Mouse (Mus musculus) embryonic facial prominence, embryonic 11.5 days (tissue): Measurements from ENCODE around the gene Cpne8. TPM values are rescaled to one million over a fixed set of nuclear protein-coding genes. Genes with fewer than 3 reads are reported as not detected.
"Not testable (repeated sequence)": the region's sequence is repeated elsewhere in the genome, so short reads cannot be mapped to it uniquely, and the experiment has no call there.

Experiments
- ATAC-seq: fragments of 200-750 bp; cut with Nextera tagmentation; replicated peaks from 2 replicates; pipeline ENCODE4 v1.8.0; 2017; ENCODE audit warnings: low read depth; ENCODE audit not compliant: insufficient number of reproducible peaks, low FRiP score, low TSS enrichment
- DNase-seq: peaks from one replicate; pipeline ENCODE4 v3.0.0-alpha.2; 2015; ENCODE audit warnings: low spot score
- H3K27ac ChIP-seq: fragments of 300-500 bp; sonication (generic); replicated peaks from 2 replicates; pipeline ENCODE4 v1.5.1; 2014; ENCODE audit warnings: mild to moderate bottlenecking, low read depth, low read length, control low read depth
- H3K27me3 ChIP-seq: fragments of 300-500 bp; sonication (generic); 2 replicates; pipeline ENCODE4 v1.6.1; 2014; ENCODE audit warnings: mild to moderate bottlenecking, low read length, moderate library complexity, mixed read lengths; ENCODE audit not compliant: control insufficient read depth, insufficient read depth
- H3K36me3 ChIP-seq: fragments of 300-500 bp; sonication (generic); replicated peaks from 2 replicates; pipeline ENCODE4 v1.6.1; 2014; ENCODE audit warnings: low read depth, mild to moderate bottlenecking, low read length, moderate library complexity, mixed read lengths; ENCODE audit not compliant: control insufficient read depth, insufficient read depth
- H3K4me1 ChIP-seq: fragments of 300-500 bp; sonication (generic); 2 replicates; pipeline ENCODE4 v1.6.1; 2014; ENCODE audit warnings: low read length, mixed read lengths; ENCODE audit not compliant: control insufficient read depth, insufficient read depth
- H3K4me2 ChIP-seq: fragments of 300-500 bp; sonication (generic); 2 replicates; pipeline ENCODE4 v1.6.1; 2014; ENCODE audit warnings: low read depth, mild to moderate bottlenecking, control low read depth, low read length, moderate library complexity
- H3K4me3 ChIP-seq: fragments of 300-500 bp; sonication (generic); 2 replicates; pipeline ENCODE4 v1.5.1; 2014; ENCODE audit warnings: low read depth, low read length, control low read depth
- H3K9ac ChIP-seq: fragments of 300-500 bp; sonication (generic); replicated peaks from 2 replicates; pipeline ENCODE4 v1.6.1; 2014; ENCODE audit warnings: mild to moderate bottlenecking, control low read depth, low read length
- H3K9me3 ChIP-seq: fragments of 300-500 bp; sonication (generic); replicated peaks from 2 replicates; pipeline ENCODE4 v1.6.1; 2016; ENCODE audit warnings: mild to moderate bottlenecking, low read length, inconsistent platforms, mixed read lengths; ENCODE audit not compliant: control insufficient read depth
- WGBS: fragments of 180-500 bp; shearing (Covaris S2); extraction: QIAGEN DNeasy Blood & Tissue Kit; methylation state at CpG from one replicate; pipeline ENCODE4 v1.1.7; 2014; 5-methylcytosine and 5-hydroxymethylcytosine counted together
- polyA plus RNA-seq: library from polyadenylated mRNA; unstranded; fragments of >200 nt; fragmentation: Nextera tagmentation; extraction: Ambion mirVana; gene quantifications from 2 replicates; pipeline ENCODE4 v1.2.1, GENCODE M21; 2014

Gene Cpne8
- polyA plus RNA-seq, 1 experiment from 2014 or later: 5.9 TPM

DNA sequence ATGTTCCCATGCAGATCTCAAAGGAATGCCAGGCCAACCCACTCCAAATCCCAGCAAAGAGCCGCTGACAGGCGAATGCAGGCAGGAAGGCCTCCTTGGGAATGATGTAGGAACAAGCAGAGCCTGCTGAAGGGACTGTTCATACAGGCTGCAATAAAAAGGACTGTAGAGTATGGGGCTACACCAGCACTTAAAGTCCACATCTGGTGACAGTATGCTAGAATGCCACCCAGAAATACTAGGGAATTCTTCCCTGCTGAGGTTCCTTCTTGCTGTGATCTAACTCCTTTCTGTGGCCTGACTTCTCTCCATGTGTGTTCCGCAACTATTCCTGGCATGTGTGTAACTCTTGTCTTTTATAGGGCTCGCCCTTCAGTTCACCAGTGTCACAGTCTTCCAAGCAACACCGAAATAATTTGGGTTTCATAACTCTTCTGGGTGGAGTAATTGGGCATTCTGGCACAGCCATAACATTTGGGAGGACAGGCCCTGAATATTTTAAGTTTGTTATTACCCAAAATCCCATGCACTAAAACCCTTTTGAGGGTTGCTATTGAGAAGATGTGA lies 32.1 kb downstream of the Cpne8 start:
- Histone ChIP-seq H3K27me3 (no peaks in the 10 kb centered on the region), H3K4me1 (no peaks in the 10 kb centered on the region), H3K4me2 (no peak overlapping the region), H3K27ac (no peak overlapping the region), H3K4me3 (no peak overlapping the region), H3K9ac (no peak overlapping the region), H3K9me3 (no peaks in the 10 kb centered on the region), H3K36me3 (no peaks in the 10 kb centered on the region)
- ATAC-seq: no peak
- 94% methylated on average over 5 of the region's 5 CpGs for WGBS
- DNase-seq: no peak

DNA sequence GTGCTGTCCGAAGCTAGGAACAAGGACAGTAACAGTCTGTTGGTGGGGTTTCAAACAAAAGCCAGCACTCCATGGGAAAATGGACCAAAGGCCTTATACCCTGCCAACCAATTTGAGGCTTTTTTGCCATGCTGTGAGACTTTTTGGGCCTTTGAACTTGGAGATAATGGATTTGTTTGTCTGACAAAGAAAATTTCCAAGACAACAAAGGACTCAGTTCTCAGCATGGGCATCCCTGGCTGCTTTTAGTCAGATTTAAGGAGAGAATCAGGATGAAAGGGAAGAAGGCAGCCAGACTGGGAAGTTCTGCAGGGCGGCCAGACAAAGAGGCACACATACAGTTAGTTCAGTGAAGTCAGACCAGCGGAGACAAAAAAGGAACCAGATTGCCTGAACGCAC lies 32.9 kb downstream of the Cpne8 start:
- H3K27ac ChIP-seq: no peak overlapping the region
- no peaks in the 10 kb centered on the region for H3K36me3 ChIP-seq
- DNase-seq (no peak), ATAC-seq (no peak)
- no peak overlapping the region for H3K4me2 ChIP-seq
- 69% methylated on average over 4 of the region's 4 CpGs for WGBS
- no peaks in the 10 kb centered on the region for H3K9me3 ChIP-seq
- no peaks in the 10 kb centered on the region for H3K27me3 ChIP-seq
- no peak overlapping the region for H3K9ac ChIP-seq
- no peak overlapping the region for H3K4me3 ChIP-seq
- H3K4me1 ChIP-seq: no peaks in the 10 kb centered on the region

DNA sequence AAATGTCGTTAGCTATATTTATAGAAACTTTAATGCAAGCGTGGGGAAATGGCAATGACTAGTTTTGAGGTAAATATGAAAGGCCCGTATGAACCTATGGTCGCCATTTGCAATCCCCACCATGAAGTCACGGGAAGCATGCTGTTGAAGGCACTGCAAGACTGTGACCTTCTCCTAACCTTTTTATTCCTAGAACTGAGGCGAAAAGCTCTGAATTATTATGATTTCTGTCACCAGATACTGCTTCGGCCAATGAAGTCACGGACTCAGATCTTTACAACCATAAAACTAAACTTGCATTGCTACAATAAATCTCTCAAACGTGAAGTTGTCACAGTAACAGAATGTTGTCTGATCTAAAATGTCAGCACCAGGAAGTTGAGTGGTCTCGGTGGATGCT lies 33.4 kb downstream of the Cpne8 start:
- Histone ChIP-seq H3K9me3 (no peaks in the 10 kb centered on the region), H3K4me2 (no peak overlapping the region), H3K27ac (no peak overlapping the region), H3K4me1 (no peaks in the 10 kb centered on the region), H3K36me3 (no peaks in the 10 kb centered on the region), H3K27me3 (no peaks in the 10 kb centered on the region), H3K4me3 (no peak overlapping the region), H3K9ac (no peak overlapping the region)
- ATAC-seq (no peak), DNase-seq (no peak)
- 88% methylated on average over 10 of the region's 10 CpGs for WGBS

DNA sequence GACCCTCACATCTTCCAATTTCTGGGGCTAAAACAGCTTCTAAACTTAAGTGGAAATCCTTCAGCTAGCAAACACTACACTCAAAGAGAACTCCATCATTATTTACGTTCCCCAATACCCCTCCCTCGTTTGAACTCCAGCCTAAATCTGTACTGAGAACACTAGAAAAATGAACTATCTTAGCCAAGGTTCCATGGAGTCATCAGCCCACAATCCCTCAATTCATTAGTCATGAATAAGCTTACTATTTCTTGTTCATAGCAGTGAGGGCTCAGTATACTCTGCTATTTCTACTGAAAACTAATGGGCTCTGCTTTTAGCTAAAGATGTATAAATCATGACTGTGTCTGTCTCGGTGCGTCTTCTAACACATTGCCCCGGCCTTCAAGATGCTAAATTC lies 55.0 kb downstream of the Cpne8 start:
- no peak for ATAC-seq
- WGBS: 89% methylated on average over 5 of the region's 5 CpGs
- Histone ChIP-seq H3K4me1 (no peaks in the 10 kb centered on the region), H3K27me3 (no peaks in the 10 kb centered on the region), H3K4me2 (no peak overlapping the region), H3K9ac (no peak overlapping the region), H3K4me3 (no peak overlapping the region), H3K9me3 (no peaks in the 10 kb centered on the region), H3K36me3 (no peaks in the 10 kb centered on the region), H3K27ac (no peak overlapping the region)
- no peak for DNase-seq

DNA sequence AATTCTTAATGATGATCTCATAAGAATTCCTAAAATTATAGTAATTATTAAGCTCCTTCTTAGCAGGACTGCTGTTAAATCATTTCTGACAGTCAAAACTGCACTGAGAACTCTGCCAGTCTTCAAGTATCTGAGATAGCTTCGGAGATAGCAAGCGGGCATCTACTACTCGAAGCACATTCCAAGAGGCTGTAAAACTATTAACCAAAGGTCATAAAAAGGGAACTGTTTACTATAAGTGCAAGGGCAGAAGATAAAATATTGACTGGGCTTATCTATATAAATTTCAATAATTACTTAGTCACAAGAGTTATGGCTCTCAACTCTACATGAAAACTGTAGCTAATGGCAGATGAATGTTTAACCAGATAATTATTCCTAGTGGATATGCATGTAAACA lies 57.2 kb downstream of the Cpne8 start:
- H3K4me2 ChIP-seq: no peak overlapping the region
- H3K9me3 ChIP-seq: no peaks in the 10 kb centered on the region
- no peak overlapping the region for H3K4me3 ChIP-seq
- H3K27me3 ChIP-seq: no peaks in the 10 kb centered on the region
- H3K9ac ChIP-seq: no peak overlapping the region
- DNase-seq: no peak
- WGBS: 85% methylated on average over 3 of the region's 3 CpGs
- no peaks in the 10 kb centered on the region for H3K36me3 ChIP-seq
- H3K27ac ChIP-seq: no peak overlapping the region
- ATAC-seq: no peak
- H3K4me1 ChIP-seq: no peaks in the 10 kb centered on the region

DNA sequence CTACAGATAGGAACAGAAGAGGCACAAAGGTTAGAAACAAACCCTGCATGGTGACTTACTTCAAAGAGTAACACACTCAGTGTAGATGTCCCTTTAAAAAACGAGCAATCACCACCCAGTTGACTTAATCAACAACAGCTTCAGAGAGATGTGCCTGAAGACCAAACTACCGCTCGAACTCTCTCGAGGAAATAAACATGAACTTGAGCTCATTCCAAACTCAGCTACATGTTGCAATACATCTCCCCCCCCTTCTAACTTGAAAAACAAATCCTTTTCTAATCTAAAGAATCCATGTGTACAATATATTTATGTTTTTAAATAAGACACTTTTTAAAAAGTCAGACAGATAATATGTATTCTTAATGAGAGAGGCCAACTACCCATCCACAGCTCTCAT lies 59.5 kb downstream of the Cpne8 start:
- ATAC-seq: no peak
- 51% methylated on average over 4 of the region's 4 CpGs for WGBS

DNA sequence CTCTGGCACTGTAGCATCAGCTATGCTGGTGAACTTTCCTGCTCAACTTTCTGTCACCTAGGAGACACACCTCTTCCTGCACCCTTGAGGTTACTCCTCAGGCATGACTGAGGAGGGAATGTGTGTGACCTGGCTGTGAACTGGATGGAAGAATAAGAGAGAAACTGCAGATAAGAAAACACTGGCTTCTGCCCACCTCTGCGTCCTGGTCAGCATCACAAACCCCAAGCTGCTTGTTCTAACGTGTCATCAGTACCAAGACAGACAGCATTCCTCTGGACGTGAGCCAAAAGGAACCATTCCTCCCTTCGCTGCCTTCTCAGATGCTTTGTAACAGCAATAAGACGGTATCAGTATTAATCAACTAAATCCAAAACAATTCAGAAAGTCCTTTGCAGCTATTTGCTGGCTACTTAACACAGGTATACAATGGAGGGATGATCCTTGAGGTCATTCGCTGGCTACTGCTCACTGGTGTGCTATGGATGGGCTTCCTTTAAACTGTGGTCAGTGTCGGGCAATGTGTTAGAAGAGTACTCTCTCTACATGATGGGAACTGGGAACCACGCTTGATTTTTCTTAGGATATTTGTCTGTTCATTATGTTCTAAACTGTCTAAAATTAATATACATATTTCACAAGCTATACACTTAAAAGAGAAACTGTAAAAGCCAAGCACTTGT lies 63.0 kb downstream of the Cpne8 start:
- 72% methylated on average over 8 of the region's 8 CpGs for WGBS
- Histone ChIP-seq H3K4me3 (no peak overlapping the region), H3K36me3 (no peaks in the 10 kb centered on the region), H3K27ac (no peak overlapping the region), H3K4me2 (no peak overlapping the region), H3K9ac (no peak overlapping the region), H3K27me3 (no peaks in the 10 kb centered on the region), H3K4me1 (no peaks in the 10 kb centered on the region), H3K9me3 (no peaks in the 10 kb centered on the region)
- DNase-seq: peak; percentile 11
- no peak for ATAC-seq

More for the DNA sequence above, 59.5 kb downstream of the Cpne8 start:
- no peak overlapping the region for H3K4me3 ChIP-seq
- DNase-seq: no peak
- no peaks in the 10 kb centered on the region for H3K27me3 ChIP-seq
- no peak overlapping the region for H3K9ac ChIP-seq
- H3K27ac ChIP-seq: no peak overlapping the region
- no peaks in the 10 kb centered on the region for H3K36me3 ChIP-seq
- H3K4me2 ChIP-seq: no peak overlapping the region
- H3K4me1 ChIP-seq: no peaks in the 10 kb centered on the region
- no peaks in the 10 kb centered on the region for H3K9me3 ChIP-seq

DNA sequence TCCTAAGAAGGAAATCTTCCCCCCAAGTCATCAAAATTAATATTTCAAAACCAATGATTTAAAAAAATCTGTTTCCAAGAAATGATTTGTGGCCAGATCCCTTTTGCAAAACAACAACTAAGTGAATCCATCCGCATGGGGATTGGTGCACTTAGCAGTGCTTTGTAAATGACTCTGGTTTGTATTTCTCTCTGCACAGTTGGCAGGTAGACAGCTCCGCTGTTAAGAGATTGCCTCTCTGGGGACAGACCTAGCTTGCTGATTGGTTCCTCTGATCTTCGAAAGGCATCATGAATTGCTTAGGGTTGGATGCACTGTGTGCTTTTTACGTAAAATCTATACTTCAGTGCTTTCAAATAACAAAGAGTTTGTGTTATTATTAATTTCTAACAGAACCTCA lies 68.5 kb downstream of the Cpne8 start:
- 58% methylated on average over 4 of the region's 4 CpGs for WGBS
- H3K4me1 ChIP-seq: not testable (repeated sequence)

More for the DNA sequence above, 68.5 kb downstream of the Cpne8 start:
- DNase-seq: peak; percentile 14
- H3K9ac ChIP-seq, H3K36me3 ChIP-seq, H3K27me3 ChIP-seq, ATAC-seq, H3K9me3 ChIP-seq, H3K4me2 ChIP-seq, H3K27ac ChIP-seq, H3K4me3 ChIP-seq: not testable (repeated sequence)
